Mouse (Mus musculus) heart, adult 2 months (tissue): ENCODE results near the gene Foxd3.

ENCODE experiments used
- CTCF ChIP-seq: fragments of 200-600 bp; IDR thresholded peaks from 2 replicates; pipeline ENCODE4 v1.8.1; 2022; ENCODE audit warnings: antibody characterized with exemption, mild to moderate bottlenecking, moderate library complexity
- EP300 ChIP-seq: fragments of 200-500 bp; IDR thresholded peaks from 2 replicates; pipeline ENCODE4 v1.6.1; 2011; ENCODE audit warnings: low read depth, low read length, control low read depth; ENCODE audit not compliant: insufficient read depth
- POLR2A ChIP-seq: fragments of 200-500 bp; IDR thresholded peaks from 2 replicates; pipeline ENCODE4 v1.6.1; 2011; ENCODE audit warnings: mild to moderate bottlenecking, low read depth, low read length, control low read depth; ENCODE audit not compliant: insufficient read depth

GRCm38 (mm10) chr4:99658881-99659280 lies 2.8 kb downstream of the Foxd3 start:
- no peak for TF ChIP-seq CTCF
- TF ChIP-seq POLR2A = no peak
- no peak for TF ChIP-seq EP300
